Mouse (Mus musculus): ENCODE data around the gene Tbcel. TPM values are rescaled to one million over a fixed set of nuclear protein-coding genes. Genes with fewer than 3 reads are reported as not detected.
A peak's percentile ranks its signal among the peaks of the same experiment; 100 is the strongest.

The Tbcel gene
- polyA plus RNA-seq, 1 experiment from 2014 or later: 10.8 TPM

GRCm38 (mm10) chr9:42382628-42383347, 124.8 kb downstream of the Tbcel start:
- no peak for ATAC-seq (ENCODE audit: low read depth)
- H3K4me1 ChIP-seq (replicated peaks): no peaks in the 10 kb centered on the region
- no peaks in the 10 kb centered on the region for H3K27me3 ChIP-seq
- no peak for DNase-seq
- no peak overlapping the region for H3K4me3 ChIP-seq (replicated peaks)
- no peak overlapping the region for H3K4me2 ChIP-seq
- no peaks in the 10 kb centered on the region for H3K36me3 ChIP-seq
- 69% methylated on average over 8 of the region's 8 CpGs for WGBS (ENCODE audit: insufficient replicate concordance)
- no peaks in the 10 kb centered on the region for H3K9me3 ChIP-seq (replicated peaks)
- H3K9ac ChIP-seq: no peak overlapping the region
- H3K27ac ChIP-seq: no peak overlapping the region

DNA sequence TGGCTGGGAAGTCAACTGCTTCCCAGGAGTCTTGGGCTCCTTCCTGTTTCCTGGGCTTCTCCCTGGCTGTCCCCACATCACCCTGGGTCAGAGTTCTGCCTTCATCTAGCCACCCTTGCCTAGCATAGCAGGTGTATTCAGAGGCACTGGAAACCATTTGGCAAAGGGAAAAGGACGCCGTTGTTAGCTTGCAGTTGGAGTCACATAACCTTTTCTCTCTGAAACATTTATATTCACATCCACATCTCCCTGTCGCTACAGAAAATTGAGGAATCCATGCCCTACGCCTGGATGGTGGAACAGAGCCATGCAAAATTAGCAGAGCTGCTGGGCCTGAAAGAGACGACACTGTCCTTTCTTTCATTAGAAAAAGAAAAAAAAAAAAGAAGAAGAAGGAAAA, 125.5 kb downstream of the Tbcel start:
- H3K9me3 ChIP-seq (replicated peaks): no peaks in the 10 kb centered on the region
- no peaks in the 10 kb centered on the region for H3K4me1 ChIP-seq (replicated peaks)
- no peak overlapping the region for H3K9ac ChIP-seq
- DNase-seq (no peak), ATAC-seq (ENCODE audit: low read depth) (no peak)
- no peaks in the 10 kb centered on the region for H3K27me3 ChIP-seq
- H3K27ac ChIP-seq: no peak overlapping the region
- H3K4me2 ChIP-seq: no peak overlapping the region
- WGBS (ENCODE audit: insufficient replicate concordance): 72% methylated on average over 5 of the region's 5 CpGs
- no peak overlapping the region for H3K4me3 ChIP-seq (replicated peaks)
- H3K36me3 ChIP-seq: no peaks in the 10 kb centered on the region

- ATAC-seq (ENCODE audit: low read depth): no peak
- no peaks in the 10 kb centered on the region for H3K9me3 ChIP-seq (replicated peaks)
- 68% methylated on average over 4 of the region's 4 CpGs for WGBS (ENCODE audit: insufficient replicate concordance)
- peaks cover 3% of the 10 kb centered on the region for H3K4me1 ChIP-seq (replicated peaks)
- no peaks in the 10 kb centered on the region for H3K36me3 ChIP-seq
- no peak overlapping the region for H3K9ac ChIP-seq
- no peak overlapping the region for H3K4me2 ChIP-seq
- no peaks in the 10 kb centered on the region for H3K27me3 ChIP-seq
- no peak overlapping the region for H3K4me3 ChIP-seq (replicated peaks)
- no peak for DNase-seq
- no peak overlapping the region for H3K27ac ChIP-seq
These were observed 129.5 kb downstream of the Tbcel start for GRCm38 (mm10) chr9:42378071-42378470.

DNA sequence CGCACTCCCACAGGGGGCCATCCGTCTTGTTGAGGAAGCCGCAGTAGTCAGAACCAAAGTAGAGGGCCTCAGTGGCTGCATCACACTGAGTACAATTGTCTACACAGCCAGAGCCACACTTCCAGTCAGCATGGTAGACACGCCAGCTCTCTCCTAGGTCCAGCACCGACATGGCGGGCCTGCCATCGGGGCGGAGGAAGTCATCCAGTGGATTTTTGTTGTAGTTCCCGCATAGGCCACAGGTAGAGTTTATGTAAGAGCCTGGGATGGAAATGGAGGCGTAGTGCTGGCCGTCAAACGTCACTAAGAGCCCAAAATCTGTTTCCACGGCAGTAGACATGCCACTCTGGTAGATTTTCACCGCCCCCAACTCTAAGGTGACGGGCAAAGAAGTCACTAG, 130.0 kb downstream of the Tbcel start:
- H3K27ac ChIP-seq: no peak overlapping the region
- 80% methylated on average over 15 of the region's 15 CpGs for WGBS (ENCODE audit: insufficient replicate concordance)
- H3K9ac ChIP-seq: no peak overlapping the region
- peaks cover 7% of the 10 kb centered on the region for H3K4me1 ChIP-seq (replicated peaks)
- no peaks in the 10 kb centered on the region for H3K36me3 ChIP-seq
- H3K9me3 ChIP-seq (replicated peaks): no peaks in the 10 kb centered on the region
- ATAC-seq (ENCODE audit: low read depth): no peak
- no peaks in the 10 kb centered on the region for H3K27me3 ChIP-seq
- DNase-seq: no peak
- H3K4me3 ChIP-seq (replicated peaks): no peak overlapping the region
- no peak overlapping the region for H3K4me2 ChIP-seq

GRCm38 (mm10) chr9:42371670-42372368, 135.8 kb downstream of the Tbcel start:
- 21% methylated on average over 6 of the region's 6 CpGs for WGBS (ENCODE audit: insufficient replicate concordance)
- no peak overlapping the region for H3K4me3 ChIP-seq (replicated peaks)
- ATAC-seq (ENCODE audit: low read depth) (peak; percentile 97), DNase-seq (peak; percentile 63)
- no peaks in the 10 kb centered on the region for H3K36me3 ChIP-seq
- H3K4me2 ChIP-seq: peak overlapping the region; percentile 30
- no peaks in the 10 kb centered on the region for H3K27me3 ChIP-seq
- no peak overlapping the region for H3K9ac ChIP-seq
- no peaks in the 10 kb centered on the region for H3K9me3 ChIP-seq (replicated peaks)
- H3K27ac ChIP-seq: peak overlapping the region; percentile 62
- peaks cover 30% of the 10 kb centered on the region for H3K4me1 ChIP-seq (replicated peaks)

Small RNA genes lying within 50 kb of the gene (microRNA-seq; reads per million reads assigned to microRNA genes)
- gene Gm44311: not detected

Other genes with a start within 250 kb of the Tbcel start
- gene Sc5d, start 243.6 kb downstream of the Tbcel start, polyA plus RNA-seq (2015; fragmentation: Nextera tagmentation; extraction: Ambion mirVana): 57.3 and 68.1 TPM in 2 replicates
- gene Tecta, start 107.9 kb downstream of the Tbcel start, polyA plus RNA-seq (2015; fragmentation: Nextera tagmentation; extraction: Ambion mirVana): 0.06 and 0.08 TPM in 2 replicates

All from liver, embryonic 13.5 days (tissue).